Mouse (Mus musculus) hindbrain, embryonic 10.5 days (tissue): Measurements from ENCODE around the gene Cxcl17. TPM values are rescaled to one million over a fixed set of nuclear protein-coding genes. Genes with fewer than 3 reads are reported as not detected.

ENCODE experiments used
- DNase-seq: peaks from one replicate; pipeline ENCODE4 v3.0.0-alpha.2; 2017; ENCODE audit warnings: low spot score
- H3K27ac ChIP-seq: fragments of 300-500 bp; sonication (generic); 2 replicates; pipeline ENCODE4 v1.5.1; 2016; ENCODE audit warnings: mild to moderate bottlenecking, moderate library complexity
- H3K27me3 ChIP-seq: fragments of 300-500 bp; sonication (generic); 2 replicates; pipeline ENCODE4 v1.6.1; 2016; ENCODE audit warnings: mild to moderate bottlenecking; ENCODE audit not compliant: poor library complexity, insufficient read depth, severe bottlenecking
- H3K36me3 ChIP-seq: fragments of 300-500 bp; sonication (generic); 2 replicates; pipeline ENCODE4 v1.6.1; 2016; ENCODE audit warnings: mild to moderate bottlenecking, moderate library complexity
- H3K4me1 ChIP-seq: fragments of 300-500 bp; sonication (generic); replicated peaks from 2 replicates; pipeline ENCODE4 v1.6.1; 2016; ENCODE audit warnings: mild to moderate bottlenecking
- H3K4me3 ChIP-seq: fragments of 300-500 bp; sonication (generic); 2 replicates; pipeline ENCODE4 v1.5.1; 2016; ENCODE audit warnings: mild to moderate bottlenecking, moderate library complexity
- H3K9me3 ChIP-seq: fragments of 300-500 bp; sonication (generic); 2 replicates; pipeline ENCODE4 v1.6.1; 2016; ENCODE audit warnings: mild to moderate bottlenecking, moderate library complexity
- WGBS: fragments of 180-500 bp; shearing (Covaris S2); methylation state at CpG from one replicate; pipeline ENCODE4 v1.1.7; 2016; 5-methylcytosine and 5-hydroxymethylcytosine counted together
- polyA plus RNA-seq: library from polyadenylated mRNA; unstranded; fragments of >200 nt; fragmentation: Nextera tagmentation; extraction: Ambion mirVana; gene quantifications from 2 replicates; pipeline ENCODE4 v1.2.1, GENCODE M21; 2016

Gene Cxcl17
- polyA plus RNA-seq, 1 experiment from 2014 or later, result 0.63 TPM

- Histone ChIP-seq H3K9me3 (no peaks in the 10 kb centered on the region), H3K27me3 (peaks cover 62% of the 10 kb centered on the region), H3K4me3 (peak overlapping the region; percentile 25; the same call in 1 of the 2 replicates), H3K4me1 (peaks cover 48% of the 10 kb centered on the region), H3K36me3 (peaks cover 16% of the 10 kb centered on the region), H3K27ac (no peak overlapping the region)
- no peak for DNase-seq
- WGBS, result 22% methylated on average over 12 of the region's 12 CpGs
These were observed 44.4 kb downstream of the Cxcl17 start for GRCm38 (mm10) chr7:25368333-25368732.

- no peak for DNase-seq
- Histone ChIP-seq H3K4me1 (peaks cover 48% of the 10 kb centered on the region), H3K9me3 (no peaks in the 10 kb centered on the region), H3K27ac (no peak overlapping the region), H3K36me3 (peaks cover 22% of the 10 kb centered on the region), H3K4me3 (peak overlapping the region; percentile 25), H3K27me3 (peaks cover 62% of the 10 kb centered on the region)
- WGBS, result 3% methylated on average over 33 of the region's 33 CpGs
These were observed 44.9 kb downstream of the Cxcl17 start for GRCm38 (mm10) chr7:25367632-25368293.

- Histone ChIP-seq H3K4me3 (peak overlapping the region; percentile 16; the same call in 1 of the 2 replicates), H3K27ac (peak overlapping the region; percentile 80), H3K9me3 (no peaks in the 10 kb centered on the region), H3K27me3 (peaks cover 62% of the 10 kb centered on the region), H3K36me3 (peaks cover 38% of the 10 kb centered on the region), H3K4me1 (peaks cover 48% of the 10 kb centered on the region)
- peak; percentile 58 for DNase-seq
- 16% methylated on average over 13 of the region's 13 CpGs for WGBS
These were observed 46.6 kb downstream of the Cxcl17 start for GRCm38 (mm10) chr7:25365937-25366625.

GRCm38 (mm10) chr7:25363632-25364031 lies 49.1 kb downstream of the Cxcl17 start:
- DNase-seq, result no peak
- H3K27ac ChIP-seq, result no peak overlapping the region
- no peak overlapping the region for H3K4me3 ChIP-seq
- H3K9me3 ChIP-seq, result no peaks in the 10 kb centered on the region
- H3K36me3 ChIP-seq, result peaks cover 63% of the 10 kb centered on the region
- WGBS, result 94% methylated on average over 17 of the region's 17 CpGs
- H3K4me1 ChIP-seq, result peaks cover 57% of the 10 kb centered on the region
- H3K27me3 ChIP-seq, result peaks cover 40% of the 10 kb centered on the region

GRCm38 (mm10) chr7:25363151-25363550 lies 49.5 kb downstream of the Cxcl17 start:
- DNase-seq, result no peak
- WGBS, result 89% methylated on average over 19 of the region's 19 CpGs
- peaks cover 68% of the 10 kb centered on the region for H3K36me3 ChIP-seq

GRCm38 (mm10) chr7:25358721-25359206 lies 53.9 kb downstream of the Cxcl17 start:
- no peaks in the 10 kb centered on the region for H3K27me3 ChIP-seq
- H3K4me3 ChIP-seq, result peak overlapping the region; percentile 24
- H3K9me3 ChIP-seq, result no peaks in the 10 kb centered on the region
- peak; percentile 67 for DNase-seq
- H3K4me1 ChIP-seq, result peaks cover 24% of the 10 kb centered on the region
- peak overlapping the region; percentile 83 for H3K27ac ChIP-seq
- peaks cover 98% of the 10 kb centered on the region for H3K36me3 ChIP-seq
- 58% methylated on average over 19 of the region's 19 CpGs for WGBS

More at GRCm38 (mm10) chr7:25363151-25363550, 49.5 kb downstream of the Cxcl17 start:
- no peak overlapping the region for H3K4me3 ChIP-seq
- no peak overlapping the region for H3K27ac ChIP-seq
- no peaks in the 10 kb centered on the region for H3K9me3 ChIP-seq
- H3K4me1 ChIP-seq, result peaks cover 60% of the 10 kb centered on the region
- H3K27me3 ChIP-seq, result peaks cover 35% of the 10 kb centered on the region

Other genes with a start within 250 kb of the Cxcl17 start
- 19.3 and 41.0 TPM in 2 replicates for gene Pou2f2, start 233.2 kb downstream of the Cxcl17 start, polyA plus RNA-seq
- 10.2 and 11.2 TPM in 2 replicates for gene Dedd2, start 192.3 kb downstream of the Cxcl17 start, polyA plus RNA-seq
- gene Zfp526, start 191.5 kb downstream of the Cxcl17 start, polyA plus RNA-seq, result 2.5 and 3.0 TPM in 2 replicates
- 11.6 and 12.5 TPM in 2 replicates for gene Gsk3a, start 175.0 kb downstream of the Cxcl17 start, polyA plus RNA-seq
- 8.0 and 8.6 TPM in 2 replicates for gene Erf, start 162.1 kb downstream of the Cxcl17 start, polyA plus RNA-seq
- 23.2 and 23.5 TPM in 2 replicates for gene Cic, start 145.2 kb downstream of the Cxcl17 start, polyA plus RNA-seq
- gene Pafah1b3, start 114.9 kb downstream of the Cxcl17 start, polyA plus RNA-seq, result 271 and 384 TPM in 2 replicates
- 1.2 and 2.1 TPM in 2 replicates for gene Prr19, start 111.5 kb downstream of the Cxcl17 start, polyA plus RNA-seq
- 2.5 and 9.1 TPM in 2 replicates for gene Tmem145, start 106.8 kb downstream of the Cxcl17 start, polyA plus RNA-seq
- 16.5 and 18.2 TPM in 2 replicates for gene Megf8, start 95.7 kb downstream of the Cxcl17 start, polyA plus RNA-seq
- gene Cnfn, start 43.2 kb downstream of the Cxcl17 start, polyA plus RNA-seq, result not detected in 2 replicates
- 6.0 and 8.6 TPM in 2 replicates for gene Lipe, start 14.2 kb downstream of the Cxcl17 start, polyA plus RNA-seq
- gene Ceacam1, start 64.7 kb upstream of the Cxcl17 start, polyA plus RNA-seq, result 0.92 and 2.2 TPM in 2 replicates
- not detected in 2 replicates for gene Ceacam2, start 127.0 kb upstream of the Cxcl17 start, polyA plus RNA-seq
- not detected in 2 replicates for gene Erich4, start 203.0 kb upstream of the Cxcl17 start, polyA plus RNA-seq
- 26.3 and 29.6 TPM in 2 replicates for gene Dmac2, start 206.5 kb upstream of the Cxcl17 start, polyA plus RNA-seq
- 0.87 and 1.8 TPM in 2 replicates for gene B3gnt8, start 213.8 kb upstream of the Cxcl17 start, polyA plus RNA-seq
- gene Bckdha, start 246.1 kb upstream of the Cxcl17 start, polyA plus RNA-seq, result 45.3 and 49.4 TPM in 2 replicates
- gene Exosc5, start 246.3 kb upstream of the Cxcl17 start, polyA plus RNA-seq, result 75.6 and 76.4 TPM in 2 replicates